Mouse (Mus musculus): ENCODE data around the gene Gm2381. TPM values are rescaled to one million over a fixed set of nuclear protein-coding genes. Genes with fewer than 3 reads are reported as not detected.

Gene Gm2381
- total RNA-seq, 1 experiment = 45.9 TPM

Other genes starting within 250 kb of the Gm2381 start
- 16.0 and 17.8 TPM in 2 replicates for gene Zfp976, start 224.6 kb downstream of the Gm2381 start, total RNA-seq (2012; rRNA removed)
- gene Zfp975, start 174.5 kb downstream of the Gm2381 start, total RNA-seq (2012; rRNA removed) = 21.2 and 22.9 TPM in 2 replicates
- 45.3 and 50.6 TPM in 2 replicates for gene Gm17067, start 140.2 kb downstream of the Gm2381 start, total RNA-seq (2012; rRNA removed)
- gene Vmn2r62, start 73.7 kb downstream of the Gm2381 start, total RNA-seq (2012; rRNA removed) = 0.05 TPM in 1 of 2 replicates, not detected in the other
- gene Vmn2r63, start 66.6 kb upstream of the Gm2381 start, total RNA-seq (2012; rRNA removed) = not detected in 2 replicates
- not detected in 2 replicates for gene Gm9268, start 151.5 kb upstream of the Gm2381 start, total RNA-seq (2012; rRNA removed)
- gene Zfp936, start 247.0 kb upstream of the Gm2381 start, total RNA-seq (2012; rRNA removed) = 80.2 and 91.3 TPM in 2 replicates

Data from ES-E14 (cell line).